Mouse (Mus musculus) hindbrain, embryonic 15.5 days (tissue): ENCODE measurements at regions not wholly inside any gene's neighbourhood (a gene's known extent, or its start where the extent isn't known, plus 50 kb on each side); places are given as distances from the start of the nearest gene placed in this dataset.
"Not testable (repeated sequence)": the region's sequence is repeated elsewhere in the genome, so short reads cannot be mapped to it uniquely, and the experiment has no call there.

Experiments
- ATAC-seq: fragments of 200-750 bp; cut with Nextera tagmentation; 2 replicates; pipeline ENCODE4 v1.8.0; 2017; ENCODE audit warnings: low read depth, moderate number of reproducible peaks, moderate TSS enrichment; ENCODE audit not compliant: low FRiP score
- H3K27ac ChIP-seq: fragments of 300-500 bp; sonication (generic); replicated peaks from 2 replicates; pipeline ENCODE4 v1.5.1; 2015; ENCODE audit warnings: mild to moderate bottlenecking, inconsistent platforms
- H3K27me3 ChIP-seq: fragments of 300-500 bp; sonication (generic); 2 replicates; pipeline ENCODE4 v1.6.1; 2015; ENCODE audit warnings: control low read depth, inconsistent platforms
- H3K36me3 ChIP-seq: fragments of 300-500 bp; sonication (generic); 2 replicates; pipeline ENCODE4 v1.6.1; 2015; ENCODE audit warnings: control low read depth, inconsistent platforms
- H3K4me1 ChIP-seq: fragments of 300-500 bp; sonication (generic); replicated peaks from 2 replicates; pipeline ENCODE4 v1.6.1; 2015; ENCODE audit warnings: control low read depth, inconsistent platforms
- H3K4me2 ChIP-seq: fragments of 300-500 bp; sonication (generic); 2 replicates; pipeline ENCODE4 v1.6.1; 2015; ENCODE audit warnings: moderate library complexity, mild to moderate bottlenecking, inconsistent platforms
- H3K4me3 ChIP-seq: fragments of 300-500 bp; sonication (generic); 2 replicates; pipeline ENCODE4 v1.5.1; 2015; ENCODE audit warnings: mild to moderate bottlenecking, inconsistent platforms
- H3K9ac ChIP-seq: fragments of 300-500 bp; sonication (generic); 2 replicates; pipeline ENCODE4 v1.6.1; 2015; ENCODE audit warnings: inconsistent platforms
- H3K9me3 ChIP-seq: fragments of 300-500 bp; sonication (generic); 2 replicates; pipeline ENCODE4 v1.6.1; 2016; ENCODE audit warnings: control low read depth, inconsistent platforms
- WGBS: fragments of 180-500 bp; shearing (Covaris S2); methylation state at CpG from one replicate; pipeline ENCODE4 v1.1.7; 2015; 5-methylcytosine and 5-hydroxymethylcytosine counted together

- Histone ChIP-seq H3K27ac (no peak overlapping the region), H3K27me3 (no peaks in the 10 kb centered on the region), H3K4me3 (no peak overlapping the region), H3K4me1 (peaks cover 9% of the 10 kb centered on the region; the same call in 1 of the 2 replicates), H3K9ac (no peak overlapping the region), H3K36me3 (no peaks in the 10 kb centered on the region), H3K4me2 (no peak overlapping the region), H3K9me3 (no peaks in the 10 kb centered on the region)
- WGBS = 56% methylated on average over 4 of the region's 4 CpGs
- ATAC-seq = no peak
These were observed 145.4 kb upstream of the 1700025G04Rik start for GRCm38 (mm10) chr1:152235212-152235792.

- Histone ChIP-seq H3K36me3 (no peaks in the 10 kb centered on the region), H3K4me1 (peaks cover 12% of the 10 kb centered on the region), H3K9ac (no peak overlapping the region), H3K4me3 (no peak overlapping the region), H3K27me3 (no peaks in the 10 kb centered on the region), H3K4me2 (no peak overlapping the region), H3K27ac (no peak overlapping the region), H3K9me3 (no peaks in the 10 kb centered on the region)
- ATAC-seq = no peak
- WGBS = 86% methylated on average over 2 of the region's 2 CpGs
These were observed 144.8 kb upstream of the 1700025G04Rik start for GRCm38 (mm10) chr1:152234716-152235115.

DNA sequence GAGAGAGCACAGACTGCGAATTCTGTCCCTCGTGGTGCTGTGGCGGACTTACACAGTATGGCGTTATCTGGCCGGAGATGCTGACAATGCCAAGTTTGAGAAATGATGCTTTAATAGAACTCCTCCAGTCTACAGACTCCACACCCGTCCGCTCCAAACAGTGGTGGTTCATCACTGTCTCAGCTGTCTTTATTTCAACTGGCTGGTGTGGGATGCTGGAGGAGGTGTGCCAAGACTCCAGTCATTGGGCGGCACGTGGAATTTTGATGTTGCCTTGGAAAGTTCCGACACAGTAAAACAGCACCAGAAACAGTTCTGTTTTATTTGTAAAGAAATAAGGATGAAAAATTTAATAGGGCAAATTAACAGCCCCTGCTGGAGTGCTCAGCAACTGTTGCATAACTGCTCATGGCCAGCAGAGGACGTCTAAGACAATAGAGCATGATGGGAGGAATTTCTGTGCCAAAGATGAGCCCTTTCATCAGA lies 141.8 kb upstream of the 1700025G04Rik start:
- Histone ChIP-seq H3K4me3 (no peak overlapping the region), H3K4me1 (peaks cover 12% of the 10 kb centered on the region), H3K27me3 (no peaks in the 10 kb centered on the region), H3K9me3 (no peaks in the 10 kb centered on the region), H3K4me2 (peak overlapping the region; percentile 28), H3K36me3 (no peaks in the 10 kb centered on the region), H3K27ac (no peak overlapping the region), H3K9ac (no peak overlapping the region)
- ATAC-seq = peak; percentile 78; the same call in 1 of the 2 replicates
- 48% methylated on average over 11 of the region's 11 CpGs for WGBS

DNA sequence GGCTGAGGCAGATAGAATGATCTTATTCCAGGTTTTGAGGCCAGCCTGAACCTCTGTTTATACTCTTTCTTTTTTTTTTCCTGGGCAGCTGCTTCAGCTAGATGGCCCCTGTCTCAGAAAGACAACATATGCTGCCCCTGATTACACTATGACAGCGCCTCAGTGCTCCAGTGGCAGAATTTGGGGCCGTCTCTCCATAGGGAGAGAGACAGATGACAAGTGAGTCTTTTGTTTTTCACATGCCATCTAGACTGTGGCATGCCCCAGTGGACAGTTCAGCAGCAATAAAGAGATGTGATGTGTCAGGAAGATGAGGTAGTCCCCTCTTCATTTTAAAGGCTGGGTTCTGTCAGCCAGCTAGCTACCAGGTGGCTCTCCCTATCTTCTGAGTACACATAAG lies 139.8 kb upstream of the 1700025G04Rik start:
- Histone ChIP-seq H3K4me2 (no peak overlapping the region), H3K9me3 (no peaks in the 10 kb centered on the region), H3K4me3 (no peak overlapping the region), H3K27ac (no peak overlapping the region), H3K4me1 (peaks cover 8% of the 10 kb centered on the region), H3K9ac (no peak overlapping the region), H3K27me3 (no peaks in the 10 kb centered on the region), H3K36me3 (no peaks in the 10 kb centered on the region)
- 37% methylated on average over 2 of the region's 2 CpGs for WGBS
- no peak for ATAC-seq

DNA sequence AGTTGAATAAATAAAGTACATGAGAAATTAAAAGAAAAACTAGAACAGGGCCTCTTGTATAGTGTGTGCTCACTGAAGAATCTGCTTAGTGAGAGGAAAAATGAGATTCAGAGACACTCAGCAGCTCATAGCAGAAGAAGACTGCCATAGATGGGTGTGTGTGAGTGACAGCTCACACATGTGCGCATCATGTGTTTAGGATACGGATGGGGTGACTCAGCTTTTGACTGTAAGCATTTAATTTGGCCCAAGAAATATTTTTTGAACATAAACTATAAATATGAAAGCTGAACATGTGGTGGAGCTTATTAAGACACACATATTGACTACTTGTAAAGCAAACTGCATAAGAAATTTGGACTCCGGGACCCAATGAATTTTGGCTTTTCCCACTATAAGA lies 136.1 kb upstream of the 1700025G04Rik start:
- Histone ChIP-seq H3K4me3 (no peak overlapping the region), H3K9me3 (no peaks in the 10 kb centered on the region), H3K9ac (no peak overlapping the region), H3K27me3 (no peaks in the 10 kb centered on the region), H3K27ac (no peak overlapping the region), H3K36me3 (no peaks in the 10 kb centered on the region), H3K4me2 (no peak overlapping the region), H3K4me1 (peaks cover 3% of the 10 kb centered on the region; the same call in 1 of the 2 replicates)
- ATAC-seq = no peak
- 93% methylated on average over 3 of the region's 3 CpGs for WGBS

GRCm38 (mm10) chr1:152223666-152224065 lies 133.7 kb upstream of the 1700025G04Rik start:
- Histone ChIP-seq H3K4me1 (no peaks in the 10 kb centered on the region), H3K4me3 (no peak overlapping the region), H3K9ac (no peak overlapping the region), H3K27ac (no peak overlapping the region), H3K4me2 (no peak overlapping the region), H3K27me3 (no peaks in the 10 kb centered on the region), H3K9me3 (no peaks in the 10 kb centered on the region), H3K36me3 (no peaks in the 10 kb centered on the region)
- WGBS = 81% methylated on average over 1 of the region's 1 CpGs
- no peak for ATAC-seq

GRCm38 (mm10) chr1:152220804-152221565 lies 131.1 kb upstream of the 1700025G04Rik start:
- 83% methylated on average over 14 of the region's 14 CpGs for WGBS
- H3K4me2 ChIP-seq = no peak overlapping the region
- no peak for ATAC-seq

DNA sequence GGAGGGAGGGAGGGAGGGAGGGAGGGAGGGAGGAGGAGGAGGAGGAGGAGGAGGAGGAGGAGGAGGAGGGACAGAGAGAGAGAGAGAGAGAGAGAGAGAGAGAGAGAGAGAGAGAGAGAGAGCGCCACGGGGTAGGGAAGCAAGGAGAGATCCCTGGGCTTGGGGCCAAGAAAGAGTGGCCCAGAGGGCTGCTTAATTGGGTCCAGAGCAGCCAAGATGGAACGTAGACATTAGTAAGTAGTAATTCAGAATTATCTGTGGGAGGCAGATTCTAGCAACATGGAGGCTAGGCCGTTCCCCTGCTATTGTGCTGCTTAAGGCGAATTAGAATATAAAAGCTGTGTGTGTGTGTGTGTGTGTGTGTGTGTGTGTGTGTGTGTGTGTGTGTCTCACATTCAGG lies 129.8 kb upstream of the 1700025G04Rik start:
- not testable (repeated sequence) for ATAC-seq, H3K36me3 ChIP-seq, H3K9me3 ChIP-seq, H3K4me1 ChIP-seq, H3K9ac ChIP-seq, H3K27ac ChIP-seq, H3K27me3 ChIP-seq, H3K4me2 ChIP-seq, H3K4me3 ChIP-seq
- 55% methylated on average over 5 of the region's 5 CpGs for WGBS

More at GRCm38 (mm10) chr1:152220804-152221565, 131.1 kb upstream of the 1700025G04Rik start:
- no peaks in the 10 kb centered on the region for H3K36me3 ChIP-seq
- no peaks in the 10 kb centered on the region for H3K4me1 ChIP-seq
- no peaks in the 10 kb centered on the region for H3K9me3 ChIP-seq
- H3K27ac ChIP-seq = no peak overlapping the region
- no peaks in the 10 kb centered on the region for H3K27me3 ChIP-seq
- H3K9ac ChIP-seq = no peak overlapping the region
- no peak overlapping the region for H3K4me3 ChIP-seq

GRCm38 (mm10) chr1:152217404-152217803 lies 127.5 kb upstream of the 1700025G04Rik start:
- Histone ChIP-seq H3K27me3 (no peaks in the 10 kb centered on the region), H3K9me3 (no peaks in the 10 kb centered on the region), H3K4me3 (no peak overlapping the region), H3K27ac (no peak overlapping the region), H3K4me2 (no peak overlapping the region), H3K36me3 (no peaks in the 10 kb centered on the region), H3K9ac (no peak overlapping the region), H3K4me1 (no peaks in the 10 kb centered on the region)
- ATAC-seq = no peak
- WGBS = 70% methylated on average over 4 of the region's 4 CpGs

DNA sequence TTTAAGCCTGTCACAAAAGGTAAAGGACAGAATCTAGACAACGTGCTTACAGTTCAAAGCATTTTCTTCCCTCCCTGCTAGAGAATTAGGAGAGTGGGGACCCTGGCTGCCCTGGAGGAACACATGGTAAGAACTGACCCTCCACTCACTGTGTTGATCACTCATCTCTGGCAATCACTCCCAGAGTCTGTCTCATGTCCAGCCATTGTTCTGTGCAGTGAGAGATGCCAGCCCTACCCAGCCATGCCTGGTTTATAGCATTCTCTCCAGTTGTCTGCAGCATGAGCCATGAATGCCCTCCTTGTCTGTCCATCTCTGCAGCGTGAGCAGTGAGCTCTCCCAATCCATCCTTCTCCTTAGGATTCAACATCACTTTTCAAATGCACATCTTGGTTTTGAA lies 124.5 kb upstream of the 1700025G04Rik start:
- Histone ChIP-seq H3K4me1 (no peaks in the 10 kb centered on the region), H3K9ac (no peak overlapping the region), H3K9me3 (peaks cover 1% of the 10 kb centered on the region; the same call in 1 of the 2 replicates), H3K27me3 (no peaks in the 10 kb centered on the region), H3K4me3 (no peak overlapping the region), H3K36me3 (no peaks in the 10 kb centered on the region), H3K4me2 (no peak overlapping the region), H3K27ac (no peak overlapping the region)
- 71% methylated on average over 2 of the region's 2 CpGs for WGBS
- no peak for ATAC-seq

GRCm38 (mm10) chr1:152203187-152203586 lies 113.3 kb upstream of the 1700025G04Rik start:
- Histone ChIP-seq H3K9ac (no peak overlapping the region), H3K36me3 (no peaks in the 10 kb centered on the region), H3K4me3 (no peak overlapping the region), H3K27me3 (no peaks in the 10 kb centered on the region), H3K4me1 (no peaks in the 10 kb centered on the region), H3K27ac (no peak overlapping the region), H3K9me3 (no peaks in the 10 kb centered on the region), H3K4me2 (no peak overlapping the region)
- ATAC-seq = peak; percentile 27; the same call in 1 of the 2 replicates
- WGBS = 50% methylated on average over 2 of the region's 2 CpGs

GRCm38 (mm10) chr1:152188700-152189099 lies 98.8 kb upstream of the 1700025G04Rik start:
- no peak overlapping the region for H3K4me2 ChIP-seq
- H3K9ac ChIP-seq = no peak overlapping the region
- no peaks in the 10 kb centered on the region for H3K36me3 ChIP-seq
- H3K4me1 ChIP-seq = 0 out of 2 replicates have a peak, but pooled peaks cover 4% of the 10 kb centered on the region
- WGBS = 25% methylated on average over 6 of the region's 6 CpGs
- no peak overlapping the region for H3K4me3 ChIP-seq
- no peak for ATAC-seq
- H3K9me3 ChIP-seq = no peaks in the 10 kb centered on the region
- no peak overlapping the region for H3K27ac ChIP-seq
- no peaks in the 10 kb centered on the region for H3K27me3 ChIP-seq
